Mouse (Mus musculus): Measurements from ENCODE around the gene 1700025C18Rik.
A peak's percentile ranks its signal among the peaks of the same experiment; 100 is the strongest.

Gene 1700025C18Rik

DNA sequence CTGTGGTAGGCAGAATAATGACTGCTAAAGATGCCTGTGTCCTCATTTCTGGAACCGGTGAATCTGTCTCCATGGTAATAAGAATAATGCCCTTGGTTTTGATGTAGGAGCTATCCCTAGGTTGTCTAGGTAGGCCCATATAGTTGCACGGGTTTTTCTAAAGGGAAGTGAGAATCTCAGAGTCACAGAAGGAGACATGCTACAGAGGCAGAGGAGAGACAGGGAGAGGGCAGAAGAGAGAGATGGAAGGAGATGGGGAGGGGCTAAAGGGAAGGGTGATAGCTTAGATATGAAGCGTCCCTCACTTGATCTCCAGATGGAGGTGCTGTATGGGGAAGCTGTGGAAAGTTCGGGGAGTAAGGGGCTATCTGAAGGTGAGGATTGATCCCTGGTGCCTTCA lies 53.1 kb downstream of the 1700025C18Rik start:
- DNase-seq (ENCODE audit: low spot score in 2 of 2), result no peak

DNA sequence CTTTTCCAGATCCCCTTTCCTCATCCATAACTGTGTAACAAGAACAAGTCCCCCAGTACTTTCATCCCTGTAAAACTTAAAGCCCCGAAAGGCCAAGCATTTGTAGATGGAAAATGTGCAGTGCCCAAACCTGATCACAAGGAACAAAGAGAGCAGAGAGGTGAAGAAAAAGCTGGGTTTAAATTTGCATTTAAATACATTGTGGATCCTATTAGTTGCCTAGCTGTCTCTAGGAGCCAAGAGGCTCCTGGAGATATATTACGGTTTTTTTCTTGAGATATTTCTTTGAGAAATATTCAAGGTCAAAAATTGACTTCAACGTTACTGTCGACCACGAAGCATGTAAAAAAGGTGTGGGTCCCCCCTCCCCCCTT lies 55.5 kb downstream of the 1700025C18Rik start:
- DNase-seq (ENCODE audit: low spot score in 2 of 2), result no peak

DNA sequence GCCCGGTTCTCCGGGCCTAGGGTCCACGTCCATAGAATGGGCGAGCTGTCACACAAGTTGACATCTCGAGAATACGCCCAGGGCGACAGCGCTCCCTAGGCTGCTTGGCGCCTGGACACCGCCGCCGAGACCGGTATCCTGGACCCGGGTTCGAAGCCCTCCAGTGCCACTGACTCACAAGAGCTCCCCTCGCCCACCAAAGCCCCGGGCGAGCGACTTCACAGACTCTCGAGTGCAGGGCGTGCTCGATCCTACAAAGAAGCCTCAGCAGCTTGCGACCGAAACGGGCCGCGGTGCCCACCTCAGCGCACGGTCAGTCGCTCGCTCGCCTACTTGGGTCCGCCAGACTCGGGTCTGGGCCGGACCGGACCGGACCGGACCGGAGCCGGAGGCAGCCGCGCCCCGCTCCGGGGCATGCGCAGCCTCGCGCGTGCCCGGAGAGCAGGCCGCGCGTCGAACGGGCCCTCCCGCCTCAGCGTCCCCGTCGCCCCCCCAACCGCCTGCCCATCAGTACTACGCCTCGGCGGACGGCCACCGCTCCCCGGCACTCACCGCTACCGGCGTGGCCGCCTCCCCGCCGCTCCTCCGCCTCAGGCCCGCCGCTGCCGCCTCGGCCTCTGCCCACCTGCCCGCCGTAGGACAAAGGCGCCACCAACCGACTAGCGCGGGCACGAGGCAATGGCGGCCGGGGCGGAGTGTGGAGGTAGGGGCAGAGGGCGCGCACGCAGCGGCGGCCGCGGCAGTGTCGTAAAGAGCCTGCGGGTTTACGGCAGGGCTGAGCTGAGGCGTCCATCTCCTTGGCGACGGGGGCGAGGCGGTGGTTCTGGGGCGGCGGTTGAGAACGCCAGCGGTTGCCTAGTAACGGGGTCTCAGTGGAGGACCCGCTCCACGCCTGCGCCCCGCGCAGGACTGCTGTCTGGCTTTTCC lies 56.2 kb downstream of the 1700025C18Rik start, which contains the start of gene Ncoa5:
Gene Ncoa5 (minus strand): TSS at position 737 of the 927 bp plus-strand sequence.
- peak; percentile 95 to 96 for DNase-seq (ENCODE audit: low spot score in 2 of 2)

DNA sequence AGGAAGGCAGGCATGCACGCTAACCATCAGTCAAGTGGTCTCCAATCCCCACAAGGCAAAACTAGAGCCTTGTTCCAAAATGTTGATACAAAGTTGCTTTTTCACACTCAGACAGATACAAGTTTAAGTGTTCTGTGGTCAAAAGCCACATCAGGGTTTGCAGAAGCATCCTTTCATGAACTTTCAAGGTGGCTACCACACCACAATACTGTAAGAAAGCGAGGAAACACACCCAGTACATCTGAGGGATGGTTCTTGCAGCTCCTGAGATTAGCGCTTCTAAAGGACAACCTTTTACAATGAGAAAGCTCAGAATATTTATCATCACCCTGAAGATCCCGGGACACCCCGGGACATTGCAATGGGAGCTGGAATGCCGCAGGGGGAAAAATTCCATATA lies 57.2 kb downstream of the 1700025C18Rik start:
- DNase-seq (ENCODE audit: low spot score in 2 of 2), result no peak

DNA sequence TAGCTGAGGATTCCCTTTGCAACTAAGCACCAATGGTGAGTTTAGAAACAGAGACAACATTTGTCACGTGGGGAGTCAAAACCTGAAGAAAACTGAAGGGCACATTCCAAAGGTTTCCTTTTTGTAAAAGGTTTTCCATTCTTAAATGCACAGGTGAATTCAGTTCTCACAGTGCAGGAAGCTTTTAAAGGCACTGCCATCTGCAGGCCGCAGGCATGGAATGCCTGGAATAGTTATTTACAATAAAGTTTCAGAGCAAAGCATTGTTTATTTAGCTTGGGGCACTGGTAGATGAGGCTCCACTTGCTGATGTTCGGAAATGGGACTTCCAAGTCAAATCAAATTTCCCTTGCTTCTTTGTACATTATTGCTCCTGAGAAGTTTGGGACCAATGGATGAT lies 58.0 kb downstream of the 1700025C18Rik start:
- DNase-seq (ENCODE audit: low spot score in 2 of 2), result no peak
